Mouse (Mus musculus) thymus, postnatal 14 days (tissue): ENCODE data around the gene Bcar1.
A peak's percentile ranks its signal among the peaks of the same experiment; 100 is the strongest.

Experiments used
- DNase-seq: peaks from one replicate; pipeline ENCODE4 v3.0.0; 2021

The Bcar1 gene

DNA sequence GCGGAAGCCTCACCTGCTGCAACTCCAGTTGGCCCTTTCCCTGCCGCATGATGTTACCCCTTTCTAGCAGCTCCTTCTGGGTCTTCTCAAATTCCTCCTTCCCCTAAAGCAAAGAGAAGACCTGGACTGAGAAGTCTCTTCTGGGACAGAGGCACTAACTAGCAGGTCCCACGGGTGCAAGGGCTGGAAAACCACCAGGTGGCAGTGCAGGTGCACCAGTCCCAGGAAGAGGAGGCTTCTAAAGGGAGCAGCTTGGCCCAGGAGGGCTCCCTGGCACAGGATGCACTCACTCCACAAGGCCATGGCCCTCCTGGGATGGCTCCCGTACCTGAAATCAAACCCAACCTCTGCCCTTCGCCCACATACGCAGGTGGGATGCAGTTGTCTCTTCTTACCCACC, 31.0 kb downstream of the Bcar1 start:
- DNase-seq: peak; percentile 70

DNA sequence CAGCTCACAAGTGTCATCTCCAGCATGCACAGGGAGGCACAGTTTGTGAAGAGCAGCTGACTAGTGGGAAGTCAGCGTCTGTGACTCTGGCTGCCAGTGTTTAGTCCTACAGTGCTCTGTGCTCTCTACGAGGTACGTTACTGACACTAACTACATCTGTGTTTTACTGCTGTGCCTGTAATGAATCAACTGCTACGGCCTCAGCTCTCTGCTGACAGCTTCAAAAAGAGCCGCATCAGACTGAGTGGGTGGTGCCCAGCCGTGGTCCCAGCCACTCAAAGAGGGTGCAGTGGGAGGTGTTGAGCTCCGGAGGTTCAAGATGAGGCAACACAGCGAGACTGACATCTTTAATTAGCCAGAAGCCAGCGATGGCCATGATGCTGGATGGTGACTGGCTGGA, 31.5 kb downstream of the Bcar1 start:
- no peak for DNase-seq

DNA sequence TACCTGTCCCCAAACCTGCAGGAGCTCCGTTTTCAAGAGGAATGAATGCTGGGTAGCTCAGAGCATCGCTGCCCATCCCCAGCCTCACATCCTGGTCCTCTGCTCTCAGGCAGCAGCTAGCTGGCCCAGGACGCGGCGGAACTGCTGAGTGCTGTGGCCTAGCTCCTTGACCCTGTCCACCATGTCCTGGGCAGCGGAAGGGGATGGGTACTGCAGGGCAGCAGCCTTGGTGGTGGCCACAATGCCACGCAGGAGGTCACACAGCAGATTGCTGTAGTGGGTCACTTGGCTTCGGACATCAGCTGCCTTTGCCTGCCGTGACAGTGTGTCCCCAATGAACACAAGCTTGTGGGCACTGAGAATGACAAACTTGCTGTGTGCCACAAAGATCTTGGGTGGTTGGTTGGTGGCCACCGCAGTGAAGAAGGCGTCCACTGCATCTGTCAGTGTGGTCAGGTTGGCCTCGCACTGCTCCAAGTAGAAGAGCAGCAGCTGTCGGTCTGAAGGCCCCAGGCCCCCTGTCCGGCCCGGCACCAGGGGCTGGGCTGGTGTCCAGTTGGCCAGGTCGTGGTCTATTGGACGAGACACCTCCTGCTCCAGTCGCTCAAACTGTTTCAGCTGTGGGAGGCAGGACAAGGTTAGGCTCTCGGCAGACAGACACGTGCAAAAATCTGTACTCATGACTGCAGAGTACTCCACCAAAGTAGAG, 32.7 kb downstream of the Bcar1 start:
- DNase-seq: no peak

DNA sequence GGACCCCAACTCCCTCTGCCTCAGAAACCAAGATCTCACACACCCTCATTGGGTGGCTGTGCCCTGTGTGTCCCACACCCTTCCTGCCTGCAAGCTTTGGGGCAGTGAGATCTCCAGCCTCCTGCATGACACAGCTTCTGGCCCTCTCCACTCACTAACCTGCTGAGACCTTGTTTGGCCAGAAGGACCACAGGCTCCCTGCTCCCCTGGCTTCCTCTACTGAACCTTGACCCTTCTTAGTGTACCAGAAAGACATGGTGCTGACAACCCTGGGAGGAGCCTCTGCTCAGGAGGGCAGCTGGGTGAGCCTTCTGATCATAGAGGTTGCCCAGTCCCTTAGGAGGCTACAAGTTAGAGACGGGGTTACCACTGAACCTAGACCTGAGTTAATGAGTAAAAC, 34.4 kb downstream of the Bcar1 start:
- no peak for DNase-seq

DNA sequence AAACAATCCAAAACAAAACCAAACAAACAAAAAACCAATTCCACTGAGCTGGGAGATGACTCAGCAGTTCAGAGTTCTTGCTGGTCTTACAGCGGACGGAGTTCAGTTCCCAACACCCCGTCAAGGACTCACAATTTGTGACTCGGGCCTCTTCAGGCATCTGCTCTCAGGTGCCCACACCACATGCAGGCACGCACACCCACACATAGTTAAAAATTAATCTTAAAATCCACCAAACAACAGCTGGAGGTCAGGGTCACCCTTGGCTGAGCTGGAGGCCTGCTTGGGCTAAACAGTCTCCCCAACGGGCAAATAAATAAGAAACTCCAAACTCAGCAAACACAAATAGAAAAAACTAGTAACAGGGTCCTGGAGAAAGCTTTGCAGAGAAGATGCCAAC, 35.3 kb downstream of the Bcar1 start:
- no peak for DNase-seq

DNA sequence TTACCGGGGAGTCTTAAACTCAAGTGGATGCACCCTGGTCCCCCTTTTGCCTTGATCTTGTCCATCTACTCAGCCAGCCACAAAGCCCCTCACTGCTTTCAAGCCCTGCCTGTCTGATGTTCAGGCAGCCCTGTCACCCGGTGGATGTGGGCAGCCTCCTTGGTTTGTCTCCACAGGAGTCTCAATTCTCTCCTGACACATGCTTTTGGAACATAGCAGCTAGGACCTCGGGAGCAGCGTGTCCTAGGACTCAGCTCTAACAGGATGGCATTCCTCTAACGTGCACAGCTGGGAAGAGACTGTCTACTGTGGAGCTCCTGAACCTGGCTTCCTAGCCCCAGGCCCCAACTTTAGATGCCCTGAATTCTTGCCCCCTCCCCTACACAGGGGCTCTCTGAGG, 37.9 kb downstream of the Bcar1 start:
- no peak for DNase-seq

DNA sequence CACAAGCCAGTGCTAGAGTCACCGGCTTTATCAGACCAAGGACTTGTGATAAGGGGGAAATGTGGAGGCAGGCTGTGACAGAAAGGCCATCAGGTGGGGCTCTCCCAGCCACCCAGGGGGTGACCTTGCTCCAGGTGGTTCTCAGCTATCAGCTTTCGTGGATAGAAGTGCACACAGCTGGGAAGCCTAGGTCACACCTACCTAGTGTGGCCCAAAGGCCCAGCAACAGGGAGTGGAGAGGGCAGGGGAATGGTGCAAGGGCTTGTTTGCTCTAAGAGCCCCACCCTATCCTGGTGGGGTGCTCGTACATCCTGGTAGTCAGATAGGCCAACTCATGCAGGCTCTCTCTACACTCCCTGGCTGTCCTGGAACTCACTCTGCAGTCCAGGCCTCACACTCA, 38.4 kb downstream of the Bcar1 start:
- DNase-seq: no peak

DNA sequence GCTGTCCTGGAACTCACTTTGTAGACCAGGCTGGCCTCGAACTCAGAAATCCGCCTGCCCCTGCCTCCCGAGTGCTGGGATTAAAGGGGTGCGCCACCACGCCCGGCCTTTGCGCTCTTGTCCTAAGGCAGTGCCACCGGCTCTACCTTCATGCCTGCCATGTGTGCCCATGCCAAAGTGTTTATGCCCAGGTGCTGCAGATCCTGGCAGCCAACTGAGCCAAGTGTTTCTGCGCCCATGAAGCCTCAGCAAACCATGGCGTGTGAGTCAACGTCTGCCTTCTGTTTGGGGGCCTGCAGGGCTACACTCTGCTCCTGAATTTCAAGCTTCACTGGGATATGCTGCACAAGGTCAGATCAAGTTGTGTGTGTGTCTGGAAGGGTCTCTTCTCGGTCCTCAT, 39.0 kb downstream of the Bcar1 start:
- no peak for DNase-seq

DNA sequence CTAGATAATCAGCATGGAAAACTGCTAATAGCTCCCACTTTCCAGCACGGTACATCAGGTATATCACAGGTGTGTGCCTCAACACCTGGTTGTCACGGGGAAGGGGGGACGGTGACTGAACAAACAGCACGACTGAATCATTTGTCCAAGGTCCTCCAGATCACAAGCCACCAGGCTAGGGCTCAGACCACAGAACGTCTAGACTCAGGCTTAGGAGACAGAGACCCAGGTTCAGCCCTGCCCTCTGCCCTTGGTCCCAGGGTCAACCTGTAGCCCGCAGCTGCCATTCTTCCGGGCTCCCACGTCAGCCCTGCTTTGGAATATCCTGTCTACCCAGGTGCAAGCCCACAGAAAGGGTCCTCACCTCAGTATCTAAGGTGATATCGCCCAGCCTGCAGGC, 42.2 kb downstream of the Bcar1 start:
- no peak for DNase-seq

DNA sequence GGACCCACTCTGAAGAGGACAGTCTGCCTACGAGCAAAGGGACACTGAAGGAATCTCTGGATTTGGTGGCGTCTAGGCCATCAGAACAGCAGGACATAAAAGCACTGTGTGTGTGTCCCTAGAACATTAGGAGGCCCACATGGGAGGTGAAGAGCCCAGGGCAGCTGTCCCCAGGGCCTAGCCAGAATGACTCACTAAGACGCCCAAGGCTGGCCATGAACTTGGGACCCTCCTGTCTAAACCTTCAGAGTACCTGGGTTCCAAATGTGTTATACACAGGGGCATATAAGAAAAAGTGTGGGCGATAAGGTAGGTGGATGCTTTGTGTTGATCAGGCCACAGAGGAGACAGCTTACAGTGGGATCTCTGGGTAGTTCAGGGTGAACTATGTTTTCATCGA, 42.9 kb downstream of the Bcar1 start:
- DNase-seq: no peak

DNA sequence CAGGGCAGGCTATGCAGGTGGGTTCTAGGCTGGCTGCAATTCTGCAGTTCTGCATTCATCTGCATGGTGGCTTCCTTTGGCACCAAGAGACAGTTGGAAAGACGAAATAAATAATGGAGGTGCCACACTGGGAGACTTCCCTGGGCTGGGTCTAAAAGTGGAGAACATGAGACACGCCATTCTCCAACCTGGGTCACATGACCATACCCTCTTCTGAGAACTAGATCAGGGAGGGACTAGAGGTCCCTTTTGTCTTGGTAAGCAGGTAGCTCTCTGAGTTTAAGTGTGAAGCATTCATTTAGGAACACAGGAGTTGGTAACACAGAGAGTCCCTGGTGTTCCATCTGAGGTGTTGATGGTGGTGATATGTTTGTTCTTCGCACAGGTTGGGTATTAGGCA, 43.4 kb downstream of the Bcar1 start:
- no peak for DNase-seq

DNA sequence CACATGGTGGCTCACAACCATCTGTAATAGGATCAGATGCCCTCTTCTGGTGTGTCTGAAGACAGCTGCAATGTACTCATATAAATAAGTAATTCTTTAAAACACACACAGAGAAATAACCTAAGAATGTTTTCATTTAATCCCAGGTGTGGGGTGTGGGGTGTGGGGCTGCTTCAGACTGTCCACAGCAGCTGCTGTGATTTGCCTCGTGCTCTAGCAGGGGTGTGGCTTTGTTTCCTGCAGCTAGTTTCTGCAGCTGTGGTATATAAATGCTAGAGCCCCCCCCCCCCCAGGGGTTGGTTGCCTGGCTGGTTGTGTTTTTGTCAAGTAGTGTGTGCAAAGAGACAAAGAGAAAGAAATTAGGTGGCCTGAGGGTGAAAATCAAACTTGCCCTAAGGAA, 44.6 kb downstream of the Bcar1 start:
- no peak for DNase-seq

DNA sequence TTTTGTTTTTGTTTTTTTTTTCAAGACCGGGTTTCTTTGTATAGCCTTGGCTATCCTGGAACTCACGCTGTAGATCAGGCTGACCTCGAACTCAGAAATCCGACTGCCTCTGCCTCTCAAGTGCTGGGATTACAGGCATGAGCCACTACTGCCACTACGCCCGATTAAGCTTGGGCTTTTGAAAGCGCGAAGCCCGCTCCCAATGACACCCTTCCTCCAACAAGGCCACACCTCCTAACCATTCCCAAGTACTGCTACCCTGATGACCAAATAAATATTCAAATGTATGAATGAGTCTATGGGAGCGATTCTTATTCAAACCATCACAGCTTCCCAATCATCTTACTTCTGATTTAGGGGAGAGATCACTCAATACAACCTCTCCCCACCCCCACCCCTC, 46.0 kb downstream of the Bcar1 start:
- no peak for DNase-seq

DNA sequence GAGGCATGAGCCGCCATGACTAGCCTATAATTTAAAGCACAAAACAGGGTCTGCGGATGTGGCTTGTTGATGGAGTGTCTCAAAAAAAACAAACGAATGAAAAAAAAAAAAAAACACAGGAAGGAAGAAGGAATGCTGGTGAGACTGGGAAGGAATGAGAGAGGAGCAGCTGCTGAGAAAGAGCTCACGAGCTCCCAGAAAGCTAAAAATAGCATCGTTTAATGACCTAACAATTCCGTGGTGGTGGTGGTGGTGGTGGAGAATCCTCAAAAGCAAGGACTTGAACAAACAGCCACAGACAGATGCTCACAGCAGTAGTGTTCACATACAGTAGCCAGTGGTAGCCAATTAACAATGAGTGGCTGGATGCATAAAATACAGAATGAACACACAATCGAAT, 48.2 kb downstream of the Bcar1 start:
- DNase-seq: no peak

DNA sequence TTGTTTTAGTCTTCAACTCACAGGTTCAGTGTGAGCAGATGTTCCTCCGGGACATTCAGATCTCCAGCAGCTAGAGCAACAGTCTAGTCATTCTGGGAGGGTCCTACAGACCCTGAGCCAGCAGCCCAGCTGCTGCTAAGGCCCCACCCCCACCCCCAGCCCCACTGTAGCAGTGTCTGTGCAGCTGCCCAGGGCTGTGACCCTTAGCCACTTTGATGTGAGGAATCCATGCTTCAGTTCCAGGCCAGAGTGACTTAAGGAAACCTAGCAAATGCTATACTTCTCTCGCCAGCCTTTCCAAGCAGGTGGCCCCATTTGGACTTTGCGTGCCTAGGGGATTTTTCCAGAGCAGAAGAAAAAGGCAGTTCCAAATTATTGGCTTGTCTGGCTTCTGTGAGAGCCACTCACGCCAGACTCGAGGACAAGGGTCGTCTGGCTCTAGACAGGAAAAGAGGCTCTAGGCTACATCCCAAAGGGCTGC, 50.3 kb downstream of the Bcar1 start:
- DNase-seq: no peak

DNA sequence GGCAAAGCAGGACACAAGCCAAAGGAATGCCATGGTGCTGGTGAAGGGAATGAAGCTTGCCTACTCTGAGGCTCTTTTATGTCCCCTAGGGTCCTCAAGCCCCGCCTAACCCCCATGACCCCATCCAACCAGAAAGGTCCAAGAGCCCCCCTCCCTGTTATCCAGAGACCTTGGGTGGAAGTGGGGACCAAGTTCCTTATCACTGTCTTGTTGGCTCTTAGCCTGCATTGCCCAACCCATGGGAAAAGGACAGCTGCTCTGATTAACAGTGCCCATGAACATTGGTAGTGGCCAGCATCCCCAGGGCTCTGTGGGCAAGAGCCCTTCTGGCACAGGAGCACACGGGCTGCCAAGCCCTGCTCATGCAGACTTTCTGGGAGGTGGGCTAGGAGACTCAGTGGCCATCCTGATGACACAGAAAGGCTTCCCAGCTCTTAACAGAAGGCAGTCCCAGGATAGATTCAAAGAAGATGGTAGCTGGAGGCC, 52.6 kb downstream of the Bcar1 start, which contains the start of gene Ctrb1:
TSS of gene Ctrb1 (minus strand) at position 51 of the 486 bp plus-strand sequence.
- DNase-seq: no peak

DNA sequence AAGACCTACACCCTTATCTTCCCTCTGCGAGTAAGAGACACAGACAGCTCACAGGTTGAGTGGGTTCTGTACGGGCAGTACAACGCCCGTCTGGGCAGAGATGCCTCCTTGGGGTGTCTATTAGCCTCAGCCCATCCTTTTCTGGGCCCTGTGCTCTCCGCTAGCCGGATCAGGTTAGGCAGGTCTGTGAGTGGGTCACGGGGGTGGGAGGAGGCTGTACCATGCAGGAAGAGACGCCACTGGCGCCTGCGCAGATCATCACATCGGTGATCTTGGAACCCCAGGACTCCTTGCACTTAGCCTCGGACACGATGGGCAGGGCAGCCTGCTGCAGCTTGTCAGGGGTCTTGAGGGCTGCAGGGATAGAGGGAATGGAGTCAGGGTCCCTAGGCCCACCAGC, 56.7 kb downstream of the Bcar1 start:
- DNase-seq: no peak

DNA sequence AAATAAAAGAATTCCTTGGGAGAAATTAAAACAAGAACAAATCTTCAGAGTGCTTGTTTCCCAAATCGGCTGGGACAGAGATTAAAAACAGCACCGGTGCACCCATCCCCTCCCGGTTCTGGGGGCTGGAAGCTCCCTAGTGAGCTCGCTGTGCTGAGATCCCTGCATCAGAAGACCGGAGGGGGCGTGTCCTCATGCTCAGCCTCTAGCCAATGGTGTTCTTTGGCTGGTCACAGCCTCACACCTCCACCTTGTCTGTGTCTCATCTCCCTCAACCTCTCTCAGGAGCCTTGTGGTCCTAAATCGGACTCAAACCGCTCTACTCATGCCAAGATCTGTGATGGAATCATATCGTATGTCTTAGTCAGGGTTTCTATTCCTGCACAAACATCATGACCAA, 61.1 kb downstream of the Bcar1 start:
- no peak for DNase-seq

DNA sequence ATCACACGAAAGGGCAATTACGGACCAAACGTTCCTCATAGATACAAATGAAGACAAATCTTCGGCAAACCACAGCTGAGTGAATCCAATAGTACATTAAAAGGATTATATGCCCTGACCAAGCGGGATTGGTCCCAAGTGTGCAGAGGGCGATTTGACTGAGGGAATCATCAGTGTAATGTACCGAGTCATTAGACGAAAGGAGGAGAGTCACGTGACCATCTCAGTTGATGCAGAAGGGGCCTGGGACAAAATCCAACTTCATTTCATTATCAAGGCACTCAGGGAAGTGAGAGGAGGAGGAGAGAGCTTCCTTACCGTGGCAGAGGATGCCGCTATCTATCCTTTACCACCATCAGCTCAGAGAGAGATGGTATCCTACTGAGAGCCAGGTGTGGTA, 62.5 kb downstream of the Bcar1 start:
- no peak for DNase-seq

DNA sequence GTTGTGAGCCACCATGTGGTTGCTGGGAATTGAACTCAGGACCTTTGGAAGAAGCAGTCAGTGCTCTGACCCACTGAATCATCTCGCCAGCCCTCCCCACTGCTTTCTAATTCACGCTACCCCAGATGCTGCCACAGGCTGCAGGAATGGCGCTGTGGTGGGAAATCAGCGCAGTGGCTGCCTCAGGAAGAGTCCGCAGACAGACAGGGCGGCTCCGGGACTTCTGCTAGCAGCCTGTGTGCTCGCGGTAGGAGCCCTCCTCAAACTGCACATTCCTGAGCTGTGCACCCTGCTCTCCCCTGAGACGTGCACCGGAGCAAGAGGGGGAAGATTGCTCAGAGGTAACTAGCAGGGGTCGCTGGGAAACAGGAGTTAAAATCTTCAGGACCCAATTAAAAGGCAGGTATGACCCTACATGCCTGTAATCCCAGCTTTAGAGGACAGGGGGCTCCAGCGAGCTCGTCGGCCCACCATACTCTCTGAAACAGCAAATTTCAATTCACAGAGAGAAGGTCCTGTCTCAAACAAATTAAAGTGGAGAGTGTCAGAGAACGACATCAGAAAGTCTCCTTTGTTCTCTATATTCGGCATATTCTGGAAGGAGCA, 63.1 kb downstream of the Bcar1 start:
- no peak for DNase-seq

DNA sequence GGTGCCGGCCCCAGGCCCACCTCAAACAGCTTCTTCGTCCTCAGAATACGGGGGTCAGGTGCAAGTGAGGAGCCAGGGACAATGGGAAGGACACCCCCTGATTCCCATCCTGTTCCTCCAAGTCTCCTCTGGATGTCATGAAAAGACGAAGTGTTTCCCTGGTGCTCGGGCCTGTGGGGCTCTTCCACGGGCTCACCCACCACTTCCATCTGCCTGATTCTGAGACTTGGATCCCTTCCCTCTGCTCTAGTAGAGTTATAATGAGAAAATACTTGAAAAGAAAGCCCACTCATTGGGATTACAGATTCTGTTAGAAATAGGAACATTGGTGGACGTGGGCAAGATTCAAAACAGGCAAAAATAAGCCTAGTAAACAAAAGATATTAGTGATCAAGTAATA, 64.8 kb downstream of the Bcar1 start:
- no peak for DNase-seq

DNA sequence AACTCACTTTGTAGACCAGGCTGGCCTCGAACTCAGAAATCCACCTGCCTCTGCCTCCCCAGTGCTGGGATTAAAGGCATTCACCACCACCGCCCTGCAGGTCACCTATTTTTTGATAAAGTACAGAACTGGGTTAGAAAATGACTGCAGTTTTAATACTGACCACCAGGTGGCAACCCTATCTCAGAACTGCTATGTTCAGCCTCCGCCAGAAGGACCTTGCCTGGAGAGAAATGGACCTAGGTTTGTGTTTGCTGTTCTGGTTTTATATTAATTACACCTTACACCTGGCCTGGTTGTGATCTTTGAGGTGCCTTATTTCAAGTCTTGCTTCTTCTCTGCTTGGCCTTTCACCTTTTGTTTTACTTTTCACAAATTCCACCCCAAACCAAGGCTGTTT, 65.5 kb downstream of the Bcar1 start:
- DNase-seq: peak; percentile 59

DNA sequence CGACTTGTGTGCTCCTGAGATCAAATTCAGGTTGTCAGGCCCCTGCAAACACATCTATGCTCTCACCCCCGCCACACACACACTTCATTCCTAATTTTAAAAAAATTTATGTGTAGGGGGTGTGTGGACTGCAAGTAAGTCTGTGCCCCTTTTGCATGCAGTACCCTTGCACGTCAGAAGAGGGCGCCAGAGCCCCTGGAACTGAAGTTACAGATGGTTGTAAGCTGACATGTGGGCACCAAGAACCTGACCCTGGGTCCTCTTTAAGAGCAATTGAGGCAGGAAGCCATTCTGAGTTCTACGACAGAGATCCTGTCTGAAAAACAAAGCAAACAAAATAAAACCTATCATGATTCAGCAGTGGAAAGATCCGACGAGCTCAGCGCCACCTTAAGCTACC, 67.4 kb downstream of the Bcar1 start:
- peak; percentile 50 for DNase-seq

DNA sequence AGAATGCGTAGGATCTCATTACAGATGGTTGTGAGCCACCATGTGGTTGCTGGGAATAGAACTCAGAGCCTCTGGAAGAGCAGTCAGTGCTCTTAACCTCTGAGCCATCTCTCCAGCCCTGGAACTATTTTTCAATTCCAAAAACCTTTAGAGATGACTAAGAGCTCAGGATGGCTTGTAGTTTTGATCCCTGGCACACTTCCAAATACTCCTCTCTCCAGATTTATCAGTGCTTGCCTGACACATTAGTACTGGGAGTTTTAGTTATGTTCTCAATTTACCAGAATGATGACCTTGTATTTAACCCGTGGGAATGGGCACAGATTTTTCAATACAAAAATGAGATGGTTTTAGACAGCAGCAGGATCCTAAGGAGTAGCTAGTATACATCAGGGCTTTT, 76.9 kb downstream of the Bcar1 start:
- no peak for DNase-seq

DNA sequence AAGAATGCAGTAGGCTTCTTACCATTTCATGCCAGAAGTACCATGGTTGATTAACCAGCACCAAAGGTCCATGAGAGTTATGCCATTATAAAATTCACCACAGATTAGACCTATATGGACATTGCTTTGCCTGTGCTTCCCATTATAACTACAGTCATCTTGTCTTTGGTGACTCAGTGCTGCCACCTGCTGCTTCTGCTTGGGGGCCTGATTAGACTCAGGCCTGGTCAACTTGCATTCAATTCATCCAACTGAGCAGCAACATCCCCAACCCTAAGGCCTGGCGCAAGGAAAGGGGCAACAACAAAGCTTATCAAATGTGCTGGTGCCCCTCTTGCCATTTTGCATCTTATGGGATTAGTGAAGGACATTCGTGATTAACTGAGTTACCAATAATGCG, 81.1 kb downstream of the Bcar1 start:
- DNase-seq: peak; percentile 64
